Mouse (Mus musculus): Measurements from ENCODE around the gene Rimbp2. TPM values are rescaled to one million over a fixed set of nuclear protein-coding genes. Genes with fewer than 3 reads are reported as not detected.

Rimbp2 gene
- total and polyA plus RNA-seq, 3 experiments: not detected

DNA sequence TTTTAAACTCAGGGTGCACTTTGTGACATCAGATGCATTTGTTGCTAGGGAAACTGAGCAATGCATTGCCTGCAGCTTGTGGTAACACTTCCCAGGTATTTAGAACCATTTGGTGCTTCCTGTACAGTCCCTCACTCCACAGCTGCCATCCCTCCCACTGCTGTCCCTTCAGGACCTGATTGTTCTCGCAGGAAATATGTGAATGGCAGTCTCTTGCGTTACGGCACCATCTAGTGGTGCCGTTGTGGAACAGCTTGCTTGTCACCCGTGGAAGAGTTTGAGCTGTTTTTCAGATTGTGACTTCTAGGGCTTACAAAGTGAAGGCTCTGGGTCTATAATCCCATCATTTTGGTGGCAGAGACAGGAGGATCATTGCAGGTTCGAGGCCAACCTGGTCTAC is 219.3 kb downstream of the Rimbp2 start:
- H3K4me3 ChIP-seq (ENCODE audit: control insufficient read depth in 1 of 2, insufficient read depth in 1 of 2, low read depth in 2 of 2, low read length in 2 of 2): no peak overlapping the region
- DNase-seq (ENCODE audit: low read depth, low spot score): peak; percentile 41
- H3K79me2 ChIP-seq (ENCODE audit: control insufficient read depth, insufficient read depth, low read length, poor library complexity): no peaks in the 10 kb centered on the region
- no peaks in the 10 kb centered on the region for H3K36me3 ChIP-seq (ENCODE audit: control insufficient read depth in 1 of 2, insufficient read depth in 2 of 2, low read length in 2 of 2)
- no peaks in the 10 kb centered on the region for H3K9me3 ChIP-seq (replicated peaks; ENCODE audit: insufficient read depth, low read length)
- no peak overlapping the region for H3K9ac ChIP-seq (ENCODE audit: control insufficient read depth, low read depth, low read length, poor library complexity, severe bottlenecking)
- no peaks in the 10 kb centered on the region for H3K4me1 ChIP-seq (ENCODE audit: control insufficient read depth in 1 of 2, insufficient read depth in 2 of 2, low read length in 2 of 2)
- no peaks in the 10 kb centered on the region for H3K27me3 ChIP-seq (ENCODE audit: control insufficient read depth in 1 of 2, insufficient read depth in 2 of 2, low read length in 2 of 2)
- TF ChIP-seq CHD1 (IDR thresholded peaks at IDR 0.05; ENCODE audit: low read depth, low read length) (no peak), NRF1 (IDR thresholded peaks at IDR 0.05; ENCODE audit: insufficient read depth, low read depth, low read length, poor library complexity, severe bottlenecking) (no peak), TCF12 (IDR thresholded peaks at IDR 0.05; ENCODE audit: low read depth, low read length) (no peak), ZC3H11A (IDR thresholded peaks at IDR 0.05; ENCODE audit: low read depth, low read length) (peak; percentile 21; the same call in 1 of the 2 replicates), SIN3A (IDR thresholded peaks at IDR 0.05; ENCODE audit: low read length) (no peak), MYC (IDR thresholded peaks at IDR 0.05; ENCODE audit: low read depth, low read length) (no peak), ELF1 (IDR thresholded peaks at IDR 0.05; ENCODE audit: low read depth, low read length) (no peak), MAX (IDR thresholded peaks at IDR 0.05; ENCODE audit: low read length) (no peak), CTCF (IDR thresholded peaks at IDR 0.05 in 2 of 3, conservative IDR thresholded peaks at IDR 0.05 in 1 of 3; ENCODE audit: control insufficient read depth in 1 of 3, insufficient read depth in 1 of 3, low read depth in 2 of 3, low read length in 3 of 3, poor library complexity in 1 of 3, severe bottlenecking in 1 of 3) (peak; percentile 49 to 68 (median 59)), MYB (IDR thresholded peaks at IDR 0.05; ENCODE audit: low read depth, low read length) (no peak), MEF2A (IDR thresholded peaks at IDR 0.05; ENCODE audit: extremely low read depth, insufficient replicate concordance, low read depth, low read length, poor library complexity, severe bottlenecking) (no peak), POLR2A (IDR thresholded peaks at IDR 0.05; ENCODE audit: control insufficient read depth in 1 of 2, insufficient read depth in 1 of 2, low read depth in 1 of 2, low read length in 2 of 2, poor library complexity in 1 of 2) (no peak), TAL1 (IDR thresholded peaks at IDR 0.05; ENCODE audit: low read length) (no peak), MAFK (IDR thresholded peaks at IDR 0.05; ENCODE audit: borderline replicate concordance, low read depth, low read length) (no peak), POLR2AphosphoS2 (IDR thresholded peaks at IDR 0.05; ENCODE audit: low read length) (no peak), TBP (IDR thresholded peaks at IDR 0.05; ENCODE audit: low read depth, low read length) (no peak), RAD21 (IDR thresholded peaks at IDR 0.05; ENCODE audit: low read depth, low read length) (peak; percentile 55), E2F4 (IDR thresholded peaks at IDR 0.05; ENCODE audit: borderline replicate concordance, low read depth, low read length) (no peak), SMC3 (IDR thresholded peaks at IDR 0.05; ENCODE audit: low read depth, low read length) (peak; percentile 37; the same call in 1 of the 2 replicates), HCFC1 (IDR thresholded peaks at IDR 0.05; ENCODE audit: low read depth, low read length) (no peak), POLR2AphosphoS5 (IDR thresholded peaks at IDR 0.05; ENCODE audit: borderline replicate concordance, low read depth, low read length) (no peak), ZMIZ1 (IDR thresholded peaks at IDR 0.05; ENCODE audit: low read depth, low read length) (no peak)
- no peak overlapping the region for H3K27ac ChIP-seq (ENCODE audit: control insufficient read depth, low read depth, low read length)

Data from MEL (cell line).